Mouse (Mus musculus) cerebellum, adult 2 months (tissue): Measurements from ENCODE around the gene Hist1h1d.

ENCODE experiments used
- CTCF ChIP-seq: fragments of 200-500 bp; IDR thresholded peaks from 2 replicates; pipeline ENCODE4 v1.5.1; 2011; ENCODE audit warnings: low read depth, mild to moderate bottlenecking, control low read depth, low read length, moderate library complexity, borderline replicate concordance; ENCODE audit not compliant: insufficient read depth
- POLR2A ChIP-seq: fragments of 200-500 bp; IDR thresholded peaks from 2 replicates; pipeline ENCODE4 v1.6.1; 2011; ENCODE audit warnings: low read length, control low read depth, borderline replicate concordance; ENCODE audit not compliant: insufficient read depth

GRCm38 (mm10) chr13:23592614-23593013 is 39.6 kb downstream of the Hist1h1d start:
- TF ChIP-seq POLR2A (no peak), CTCF (no peak)
